Mouse (Mus musculus): ENCODE measurements at regions not wholly inside any gene's neighbourhood (a gene's known extent, or its start where the extent isn't known, plus 50 kb on each side); places are given as distances from the start of the nearest gene placed in this dataset.
"Not testable (repeated sequence)": the region's sequence is repeated elsewhere in the genome, so short reads cannot be mapped to it uniquely, and the experiment has no call there.

GRCm38 (mm10) chr3:54540540-54541080, 152.0 kb upstream of the Supt20 start:
- DNase-seq (ENCODE audit: extremely low read depth, insufficient read length, low spot score), result peak; percentile 11

GRCm38 (mm10) chr3:54541389-54541788, 151.2 kb upstream of the Supt20 start:
- peak; percentile 43 for DNase-seq (ENCODE audit: extremely low read depth, insufficient read length, low spot score)

- DNase-seq (ENCODE audit: extremely low read depth, insufficient read length, low spot score), result no peak
Measured at GRCm38 (mm10) chr3:54545393-54545792, 147.2 kb upstream of the Supt20 start.

- DNase-seq (ENCODE audit: extremely low read depth, insufficient read length, low spot score), result no peak
Measured at GRCm38 (mm10) chr3:54551908-54552307, 140.7 kb upstream of the Supt20 start.

GRCm38 (mm10) chr3:54555954-54556353, 136.7 kb upstream of the Supt20 start:
- no peak for DNase-seq (ENCODE audit: extremely low read depth, insufficient read length, low spot score)

GRCm38 (mm10) chr3:54559053-54559452, 133.6 kb upstream of the Supt20 start:
- no peak for DNase-seq (ENCODE audit: extremely low read depth, insufficient read length, low spot score)

- DNase-seq (ENCODE audit: extremely low read depth, insufficient read length, low spot score), result no peak
Measured at GRCm38 (mm10) chr3:54559527-54559926, 133.1 kb upstream of the Supt20 start.

- no peak for DNase-seq (ENCODE audit: extremely low read depth, insufficient read length, low spot score)
Measured at GRCm38 (mm10) chr3:54560056-54560922, 132.3 kb upstream of the Supt20 start.

GRCm38 (mm10) chr3:54567329-54567728, 125.3 kb upstream of the Supt20 start:
- no peak for DNase-seq (ENCODE audit: extremely low read depth, insufficient read length, low spot score)

- no peak for DNase-seq (ENCODE audit: extremely low read depth, insufficient read length, low spot score)
Measured at GRCm38 (mm10) chr3:54568096-54568495, 124.5 kb upstream of the Supt20 start.

GRCm38 (mm10) chr3:54570501-54570900, 122.1 kb upstream of the Supt20 start:
- DNase-seq (ENCODE audit: extremely low read depth, insufficient read length, low spot score), result no peak

- DNase-seq (ENCODE audit: extremely low read depth, insufficient read length, low spot score), result no peak
Measured at GRCm38 (mm10) chr3:54577851-54578250, 114.8 kb upstream of the Supt20 start.

GRCm38 (mm10) chr3:54579425-54579824, 113.2 kb upstream of the Supt20 start:
- no peak for DNase-seq (ENCODE audit: extremely low read depth, insufficient read length, low spot score)

- no peak for DNase-seq (ENCODE audit: extremely low read depth, insufficient read length, low spot score)
Measured at GRCm38 (mm10) chr3:54580339-54580738, 112.3 kb upstream of the Supt20 start.

GRCm38 (mm10) chr3:54585781-54586180, 106.8 kb upstream of the Supt20 start:
- not testable (repeated sequence) for DNase-seq (ENCODE audit: extremely low read depth, insufficient read length, low spot score)

GRCm38 (mm10) chr3:54587127-54587995, 105.2 kb upstream of the Supt20 start:
- no peak for DNase-seq (ENCODE audit: extremely low read depth, insufficient read length, low spot score)

- no peak for DNase-seq (ENCODE audit: extremely low read depth, insufficient read length, low spot score)
Measured at GRCm38 (mm10) chr3:54588198-54588597, 104.4 kb upstream of the Supt20 start.

- DNase-seq (ENCODE audit: extremely low read depth, insufficient read length, low spot score), result no peak
Measured at GRCm38 (mm10) chr3:54589976-54590375, 102.6 kb upstream of the Supt20 start.

- no peak for DNase-seq (ENCODE audit: extremely low read depth, insufficient read length, low spot score)
Measured at GRCm38 (mm10) chr3:54591160-54591559, 101.4 kb upstream of the Supt20 start.

- no peak for DNase-seq (ENCODE audit: extremely low read depth, insufficient read length, low spot score)
Measured at GRCm38 (mm10) chr3:54592064-54592463, 100.5 kb upstream of the Supt20 start.

Data from 3134 (cell line).